Mouse (Mus musculus) liver, adult 2 months (tissue): ENCODE measurements around the gene Bcl9l.

Source experiments
- CTCF ChIP-seq: fragments of 200-500 bp; IDR thresholded peaks from 2 replicates; pipeline ENCODE4 v1.5.1; 2011; ENCODE audit warnings: low read depth, low read length, control low read depth
- POLR2A ChIP-seq: fragments of 200-500 bp; IDR thresholded peaks from 2 replicates; pipeline ENCODE4 v1.6.1; 2011; ENCODE audit warnings: low read length, control low read depth; ENCODE audit not compliant: insufficient read depth; ENCODE audit errors: extremely low read depth

DNA sequence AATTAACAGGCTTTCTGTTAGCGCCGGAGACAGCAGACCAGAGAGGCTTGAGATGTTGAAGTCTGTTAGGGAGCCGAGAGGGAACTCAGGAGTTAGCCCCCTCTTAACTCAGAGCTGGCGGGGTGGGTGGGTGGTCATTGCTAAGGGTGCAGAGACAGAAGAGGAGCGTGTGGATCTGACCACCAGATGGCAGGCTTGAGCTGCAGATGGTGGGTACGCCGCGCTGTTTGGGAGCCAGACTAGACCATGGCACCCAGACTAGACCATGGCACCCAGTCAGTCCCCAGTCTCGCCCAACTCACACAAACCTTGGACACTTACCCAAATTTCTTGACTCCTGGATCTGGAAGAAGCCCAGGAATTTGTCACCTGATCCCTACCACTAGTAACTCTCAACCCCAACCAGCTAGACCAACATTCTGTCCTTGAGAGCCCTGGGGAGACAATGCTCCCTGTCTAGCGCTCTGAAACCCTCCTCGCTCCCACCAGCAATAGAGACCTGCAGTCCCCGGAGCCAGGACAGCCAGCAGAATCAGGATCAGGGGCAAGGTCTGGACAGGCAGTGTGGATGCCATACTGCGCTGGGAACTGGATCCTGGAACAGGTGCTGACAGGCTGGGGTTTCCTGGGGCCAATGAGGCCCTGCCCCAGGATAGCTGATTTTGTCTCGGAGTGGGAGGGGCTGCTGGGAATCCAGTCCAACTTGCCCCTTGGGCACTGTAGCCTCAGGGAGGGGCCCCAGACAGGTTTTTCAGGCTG is 28.3 kb upstream of the Bcl9l start:
- TF ChIP-seq CTCF, result peak; percentile 99
- no peak for TF ChIP-seq POLR2A
